Mouse (Mus musculus) intestine, embryonic 15.5 days (tissue): Measurements from ENCODE around the gene Arhgef2. TPM values are rescaled to one million over a fixed set of nuclear protein-coding genes. Genes with fewer than 3 reads are reported as not detected.
"Not testable (repeated sequence)": the region's sequence is repeated elsewhere in the genome, so short reads cannot be mapped to it uniquely, and the experiment has no call there.

Source experiments
- ATAC-seq: fragments of 200-750 bp; cut with Nextera tagmentation; 2 replicates; pipeline ENCODE4 v1.8.0; 2017; ENCODE audit warnings: moderate TSS enrichment, moderate library complexity
- H3K27ac ChIP-seq: fragments of 300-500 bp; sonication (generic); 2 replicates; pipeline ENCODE4 v1.5.1; 2015; ENCODE audit warnings: mild to moderate bottlenecking, inconsistent platforms
- H3K27me3 ChIP-seq: fragments of 300-500 bp; sonication (generic); replicated peaks from 2 replicates; pipeline ENCODE4 v1.6.1; 2015; ENCODE audit warnings: inconsistent platforms
- H3K36me3 ChIP-seq: fragments of 300-500 bp; sonication (generic); 2 replicates; pipeline ENCODE4 v1.6.1; 2015; ENCODE audit warnings: inconsistent platforms
- H3K4me1 ChIP-seq: fragments of 300-500 bp; sonication (generic); replicated peaks from 2 replicates; pipeline ENCODE4 v1.6.1; 2015; ENCODE audit warnings: inconsistent platforms
- H3K4me2 ChIP-seq: fragments of 300-500 bp; sonication (generic); replicated peaks from 2 replicates; pipeline ENCODE4 v1.6.1; 2015; ENCODE audit warnings: mild to moderate bottlenecking, inconsistent platforms
- H3K4me3 ChIP-seq: fragments of 300-500 bp; sonication (generic); replicated peaks from 2 replicates; pipeline ENCODE4 v1.5.1; 2015; ENCODE audit warnings: inconsistent platforms
- H3K9ac ChIP-seq: fragments of 300-500 bp; sonication (generic); 2 replicates; pipeline ENCODE4 v1.6.1; 2015; ENCODE audit warnings: inconsistent platforms
- H3K9me3 ChIP-seq: fragments of 300-500 bp; sonication (generic); 2 replicates; pipeline ENCODE4 v1.6.1; 2016; ENCODE audit warnings: inconsistent platforms
- WGBS: fragments of 180-500 bp; shearing (Covaris S2); methylation state at CpG from one replicate; pipeline ENCODE4 v1.1.7; 2015; 5-methylcytosine and 5-hydroxymethylcytosine counted together
- polyA plus RNA-seq: library from polyadenylated mRNA; unstranded; fragments of >200 nt; fragmentation: Nextera tagmentation; extraction: Ambion mirVana; gene quantifications from 2 replicates; pipeline ENCODE4 v1.2.1, GENCODE M21; 2015

Arhgef2 gene
- polyA plus RNA-seq, 1 experiment from 2014 or later, result 60.4 TPM

GRCm38 (mm10) chr3:88571856-88572255 is 33.9 kb upstream of the Arhgef2 start:
- H3K27ac ChIP-seq, result no peak overlapping the region
- no peaks in the 10 kb centered on the region for H3K9me3 ChIP-seq
- H3K4me1 ChIP-seq, result no peaks in the 10 kb centered on the region
- WGBS, result 71% methylated on average over 1 of the region's 1 CpGs
- H3K4me2 ChIP-seq, result no peak overlapping the region
- H3K9ac ChIP-seq, result no peak overlapping the region
- no peak overlapping the region for H3K4me3 ChIP-seq
- no peaks in the 10 kb centered on the region for H3K27me3 ChIP-seq
- ATAC-seq, result no peak
- H3K36me3 ChIP-seq, result peaks cover 18% of the 10 kb centered on the region

DNA sequence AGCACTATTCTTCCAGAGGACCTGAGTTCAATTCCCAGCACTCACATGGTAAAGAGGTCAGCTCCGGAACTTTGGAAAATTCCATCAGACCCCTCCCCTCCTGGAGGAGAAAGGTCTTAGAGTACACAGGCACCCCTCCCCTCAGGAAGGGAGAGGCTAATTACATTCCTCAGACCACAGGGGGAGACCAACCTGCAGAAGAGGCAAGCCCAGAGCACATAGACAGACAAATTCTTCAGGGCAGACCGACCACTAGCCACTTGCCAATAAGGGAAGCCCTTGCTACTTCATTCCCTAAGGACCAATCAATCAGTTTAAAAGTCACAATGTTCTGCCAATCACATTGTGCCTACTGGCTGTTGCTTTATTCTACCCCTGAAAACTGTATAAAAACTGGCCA is 32.9 kb upstream of the Arhgef2 start:
- H3K4me3 ChIP-seq, result no peak overlapping the region
- no peaks in the 10 kb centered on the region for H3K4me1 ChIP-seq
- peaks cover 13% of the 10 kb centered on the region for H3K36me3 ChIP-seq
- WGBS, result 69% methylated on average over 2 of the region's 2 CpGs
- no peaks in the 10 kb centered on the region for H3K9me3 ChIP-seq
- no peak for ATAC-seq
- H3K9ac ChIP-seq, result no peak overlapping the region
- H3K4me2 ChIP-seq, result no peak overlapping the region
- H3K27ac ChIP-seq, result no peak overlapping the region
- no peaks in the 10 kb centered on the region for H3K27me3 ChIP-seq

DNA sequence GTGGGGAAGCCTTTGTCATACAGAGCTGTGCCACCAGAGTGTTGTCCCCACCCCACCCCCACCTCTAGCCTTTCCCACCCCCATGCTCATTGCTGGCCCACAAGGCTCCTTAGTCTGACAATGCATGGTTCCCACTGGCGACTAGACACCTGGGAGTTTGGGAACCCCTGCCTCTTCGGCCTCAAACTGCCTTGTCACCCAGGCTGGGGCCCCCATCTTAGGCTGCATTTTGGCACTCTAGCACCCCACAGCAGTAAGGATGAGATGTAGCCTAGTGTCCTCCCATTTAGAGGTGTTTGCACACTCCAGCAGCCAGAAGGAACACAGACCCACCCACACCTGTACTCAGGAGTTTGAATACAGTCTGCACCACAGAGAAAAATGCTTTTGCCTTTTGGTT is 32.0 kb upstream of the Arhgef2 start:
- H3K9me3 ChIP-seq, result no peaks in the 10 kb centered on the region
- H3K36me3 ChIP-seq, result peaks cover 3% of the 10 kb centered on the region; the same call in 1 of the 2 replicates
- no peak overlapping the region for H3K27ac ChIP-seq
- no peaks in the 10 kb centered on the region for H3K4me1 ChIP-seq
- 85% methylated on average over 2 of the region's 2 CpGs for WGBS
- no peak for ATAC-seq
- H3K27me3 ChIP-seq, result no peaks in the 10 kb centered on the region
- no peak overlapping the region for H3K4me2 ChIP-seq
- H3K9ac ChIP-seq, result no peak overlapping the region
- no peak overlapping the region for H3K4me3 ChIP-seq

- Histone ChIP-seq H3K4me2 (no peak within 1 kb of the TSS), H3K9me3 (no peaks in the 10 kb centered on the region), H3K9ac (no peak within 1 kb of the TSS), H3K4me1 (peaks cover 3% of the 10 kb centered on the region; the same call in 1 of the 2 replicates), H3K4me3 (no peak within 1 kb of the TSS), H3K36me3 (no peaks in the 10 kb centered on the region), H3K27ac (no peak within 1 kb of the TSS), H3K27me3 (no peaks in the 10 kb centered on the region)
- WGBS, result 88% methylated on average over 3 of the region's 3 CpGs
- no peak for ATAC-seq
Measured at GRCm38 (mm10) chr3:88575540-88575939, 30.2 kb upstream of the Arhgef2 start, which contains the start of gene Ssr2. TSS of gene Ssr2 (plus strand) at chr3:88575876.

DNA sequence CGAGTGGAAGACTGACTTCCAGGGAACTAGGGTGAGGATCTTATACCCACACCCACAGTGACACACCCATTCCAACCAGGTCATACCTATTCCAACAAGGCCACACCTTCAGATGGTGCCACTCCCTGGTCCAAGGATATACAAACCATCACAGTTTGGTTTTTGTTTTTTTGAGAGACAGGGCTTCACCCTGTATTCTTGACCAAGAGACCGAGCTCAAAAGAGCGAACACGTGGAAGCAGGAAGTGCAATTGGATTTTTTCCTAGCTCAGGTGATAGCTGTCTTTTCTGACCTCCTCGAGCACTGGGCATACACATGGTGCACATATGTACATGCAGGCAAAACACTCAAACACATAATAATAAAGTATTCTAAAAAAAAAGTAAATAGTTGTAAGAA is 27.9 kb upstream of the Arhgef2 start:
- ATAC-seq, H3K27me3 ChIP-seq, H3K4me1 ChIP-seq, H3K9me3 ChIP-seq, H3K36me3 ChIP-seq, H3K9ac ChIP-seq, H3K4me3 ChIP-seq, H3K4me2 ChIP-seq, H3K27ac ChIP-seq: not testable (repeated sequence)
- WGBS, result 78% methylated on average over 5 of the region's 5 CpGs

GRCm38 (mm10) chr3:88578498-88579424 is 27.0 kb upstream of the Arhgef2 start:
- Histone ChIP-seq H3K4me1 (peaks cover 8% of the 10 kb centered on the region; the same call in 1 of the 2 replicates), H3K9ac (no peak overlapping the region), H3K36me3 (no peaks in the 10 kb centered on the region; the same call in none of the 2 replicates), H3K27me3 (no peaks in the 10 kb centered on the region), H3K9me3 (no peaks in the 10 kb centered on the region), H3K4me3 (peak overlapping the region; percentile 100), H3K27ac (no peak overlapping the region), H3K4me2 (peak overlapping the region; percentile 67)
- ATAC-seq, result peak; percentile 21
- WGBS, result 51% methylated on average over 8 of the region's 8 CpGs

- peak overlapping the region; percentile 100 for H3K4me3 ChIP-seq
- H3K4me2 ChIP-seq, result peak overlapping the region; percentile 67
- H3K4me1 ChIP-seq, result peaks cover 8% of the 10 kb centered on the region; the same call in 1 of the 2 replicates
- H3K36me3 ChIP-seq, result peaks cover 3% of the 10 kb centered on the region
- peak overlapping the region; percentile 98 for H3K9ac ChIP-seq
- no peaks in the 10 kb centered on the region for H3K9me3 ChIP-seq
- peak; percentile 92 for ATAC-seq
- 0% methylated on average over 34 of the region's 34 CpGs for WGBS
- H3K27ac ChIP-seq, result peak overlapping the region; percentile 77
- H3K27me3 ChIP-seq, result no peaks in the 10 kb centered on the region
Measured at GRCm38 (mm10) chr3:88579454-88580117, 26.2 kb upstream of the Arhgef2 start.

DNA sequence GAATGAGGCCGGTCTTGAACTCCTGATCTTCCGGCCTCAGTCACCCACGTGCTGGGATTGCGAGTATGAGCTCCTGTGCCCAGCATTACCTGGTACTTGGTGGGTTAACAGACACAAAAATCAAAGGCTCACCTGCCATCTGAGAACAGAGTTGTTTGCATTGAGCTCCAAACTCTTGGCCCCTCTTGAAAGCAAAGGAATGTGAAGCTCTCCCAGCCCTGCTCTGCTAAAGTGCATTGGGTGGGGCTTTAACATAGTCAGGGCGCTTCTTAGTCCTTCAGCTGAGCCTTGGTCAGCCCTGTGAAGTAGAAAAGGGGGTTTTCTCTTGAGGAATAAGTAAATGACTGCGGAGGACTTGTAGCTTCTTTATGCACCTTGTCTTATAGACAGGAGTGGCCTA is 20.0 kb upstream of the Arhgef2 start:
- no peak for ATAC-seq
- Histone ChIP-seq H3K4me2 (no peak overlapping the region), H3K4me3 (no peak overlapping the region), H3K27me3 (no peaks in the 10 kb centered on the region), H3K9ac (no peak overlapping the region), H3K36me3 (peaks cover 30% of the 10 kb centered on the region), H3K27ac (no peak overlapping the region), H3K9me3 (no peaks in the 10 kb centered on the region), H3K4me1 (peaks cover 5% of the 10 kb centered on the region; the same call in 1 of the 2 replicates)
- WGBS, result 83% methylated on average over 6 of the region's 6 CpGs

GRCm38 (mm10) chr3:88586640-88587039 is 19.1 kb upstream of the Arhgef2 start:
- H3K9me3 ChIP-seq, result no peaks in the 10 kb centered on the region
- peaks cover 30% of the 10 kb centered on the region for H3K36me3 ChIP-seq
- H3K27ac ChIP-seq, result no peak overlapping the region
- 95% methylated on average over 5 of the region's 5 CpGs for WGBS
- no peak for ATAC-seq
- H3K27me3 ChIP-seq, result no peaks in the 10 kb centered on the region
- no peak overlapping the region for H3K4me2 ChIP-seq
- peaks cover 3% of the 10 kb centered on the region; the same call in 1 of the 2 replicates for H3K4me1 ChIP-seq
- no peak overlapping the region for H3K9ac ChIP-seq
- no peak overlapping the region for H3K4me3 ChIP-seq

- Histone ChIP-seq H3K36me3 (peaks cover 27% of the 10 kb centered on the region), H3K4me2 (no peak overlapping the region), H3K4me1 (peaks cover 23% of the 10 kb centered on the region), H3K27me3 (no peaks in the 10 kb centered on the region), H3K4me3 (no peak overlapping the region), H3K9me3 (no peaks in the 10 kb centered on the region), H3K9ac (no peak overlapping the region), H3K27ac (no peak overlapping the region)
- ATAC-seq, result no peak
- 22% methylated on average over 5 of the region's 5 CpGs for WGBS
Measured at GRCm38 (mm10) chr3:88590246-88590645, 15.5 kb upstream of the Arhgef2 start.

GRCm38 (mm10) chr3:88591044-88591443 is 14.7 kb upstream of the Arhgef2 start:
- 48% methylated on average over 3 of the region's 3 CpGs for WGBS
- no peak overlapping the region for H3K4me2 ChIP-seq
- peaks cover 23% of the 10 kb centered on the region for H3K4me1 ChIP-seq
- H3K9me3 ChIP-seq, result no peaks in the 10 kb centered on the region
- ATAC-seq, result no peak
- H3K36me3 ChIP-seq, result peaks cover 21% of the 10 kb centered on the region
- no peak overlapping the region for H3K9ac ChIP-seq
- H3K27ac ChIP-seq, result no peak overlapping the region
- no peak overlapping the region for H3K4me3 ChIP-seq
- no peaks in the 10 kb centered on the region for H3K27me3 ChIP-seq

DNA sequence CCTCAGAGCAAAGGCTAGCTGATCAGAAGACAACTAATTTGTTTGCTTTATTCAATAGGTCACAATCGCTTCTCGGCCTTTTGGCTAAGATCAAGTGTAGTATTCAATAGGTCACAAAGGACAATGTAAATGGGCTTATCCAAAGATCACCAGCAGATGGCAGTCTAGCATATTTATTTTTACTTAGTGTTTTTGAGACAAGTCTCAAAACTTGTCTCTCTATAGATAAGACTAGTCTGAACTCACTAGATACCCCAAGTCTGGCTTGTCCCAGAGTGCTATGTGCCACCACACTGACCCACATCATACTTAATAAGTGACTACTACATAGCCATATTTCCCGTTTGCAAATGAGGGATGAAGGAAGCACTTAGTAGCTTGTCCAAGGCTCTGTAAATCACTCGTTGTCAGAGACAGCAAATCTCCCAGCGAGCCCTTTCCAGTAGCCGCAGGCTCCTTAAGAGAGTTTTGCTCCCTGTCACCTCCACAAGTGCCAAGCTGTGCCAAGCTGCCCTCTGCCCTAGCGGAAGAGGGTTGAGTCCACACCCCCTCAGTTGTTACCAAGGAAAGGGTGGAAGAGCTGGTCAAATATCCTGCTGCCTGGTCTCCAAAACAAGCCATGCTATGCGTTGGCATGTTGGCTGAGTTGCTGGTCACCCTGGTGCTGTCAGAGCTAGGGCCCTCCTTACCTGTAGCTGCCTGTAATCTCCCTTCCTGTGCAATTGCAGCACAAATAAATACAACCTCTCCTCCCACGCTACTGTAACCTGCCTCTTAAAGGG is 13.6 kb upstream of the Arhgef2 start:
- peak; percentile 47; the same call in 1 of the 2 replicates for ATAC-seq
- Histone ChIP-seq H3K36me3 (peaks cover 15% of the 10 kb centered on the region), H3K27ac (0 out of 2 replicates have a peak overlapping the region, but pooled peaks have one; percentile 17), H3K4me1 (peaks cover 23% of the 10 kb centered on the region), H3K9ac (no peak overlapping the region), H3K4me2 (peak overlapping the region; percentile 30; the same call in 1 of the 2 replicates), H3K27me3 (no peaks in the 10 kb centered on the region), H3K9me3 (no peaks in the 10 kb centered on the region), H3K4me3 (no peak overlapping the region)
- 24% methylated on average over 9 of the region's 9 CpGs for WGBS
